Comparison of ENCODE assay signal across 21 mouse cellular contexts in genomic region chr6:87119975-87120374, GRCm38 (mm10). TPM values are rescaled to one million over a fixed set of nuclear protein-coding genes. Genes with fewer than 3 reads are reported as not detected.
A peak's percentile ranks its signal among the peaks of the same experiment; 100 is the strongest.
DNase-seq lines count a peak whose midpoint lies in the region; ATAC-seq and TF ChIP-seq lines count a peak whose summit lies in the region.
"Had no signal": no experiment of that assay in that cellular context is flagged by ENCODE, and none has a peak within 500 bp of the region (broad histone marks: within the 10 kb centered on the region; RNA-seq: fewer than 3 reads in every experiment).

No protein-coding gene starts in this region.

- no peak for DNase-seq in lung, postnatal 14 days
- no peak for DNase-seq in limb, embryonic 10.5 days (ENCODE audit: low spot score)
- no peak for DNase-seq in adrenal gland, postnatal 4 days (ENCODE audit: low spot score in 2 of 2)
- no peak for DNase-seq in kidney, postnatal 10 days
- DNase-seq: adrenal gland, postnatal 25 days; cerebellum, adult 9-10 months had no signal

- no peak overlapping the region for H3K9ac ChIP-seq in lung, embryonic 15.5 days
- no peak overlapping the region for H3K9ac ChIP-seq in stomach, embryonic 14.5 days (replicated peaks; ENCODE audit: low read depth, low read length)
- H3K9ac ChIP-seq: embryonic facial prominence, embryonic 13.5 days; heart, embryonic 15.5 days; hindbrain, embryonic 12.5 days; limb, embryonic 12.5 days; midbrain, embryonic 12.5 days had no signal

- no peak overlapping the region for H3K4me2 ChIP-seq in lung, embryonic 15.5 days
- H3K4me2 ChIP-seq in stomach, embryonic 14.5 days (replicated peaks; ENCODE audit: low read depth, low read length): no peak overlapping the region
- H3K4me2 ChIP-seq: embryonic facial prominence, embryonic 13.5 days; heart, embryonic 15.5 days; hindbrain, embryonic 12.5 days; limb, embryonic 12.5 days; midbrain, embryonic 12.5 days had no signal

- ATAC-seq in lung, embryonic 15.5 days (ENCODE audit: borderline replicate concordance, extremely low read depth, low FRiP score, low TSS enrichment): no peak
- peak; percentile 46; the same call in 1 of the 2 replicates for ATAC-seq in stomach, embryonic 14.5 days (ENCODE audit: insufficient number of reproducible peaks, insufficient read depth, low FRiP score, low read depth)
- ATAC-seq: activated CD4-positive, CD25-positive, alpha-beta regulatory T cell, adult 4 months; inflammation-experienced regulatory T-cells, adult 6 months had no signal

- H3K27me3 ChIP-seq in lung, embryonic 15.5 days: no peaks in the 10 kb centered on the region
- H3K27me3 ChIP-seq in limb, embryonic 10.5 days (ENCODE audit: low read depth, poor library complexity, severe bottlenecking): no peaks in the 10 kb centered on the region
- H3K27me3 ChIP-seq in stomach, embryonic 14.5 days (ENCODE audit: control insufficient read depth, insufficient read depth, low read length): no peaks in the 10 kb centered on the region
- H3K27me3 ChIP-seq: embryonic facial prominence, embryonic 13.5 days; heart, embryonic 15.5 days; hindbrain, embryonic 12.5 days; limb, embryonic 12.5 days; midbrain, embryonic 12.5 days had no signal

- peak overlapping the region; percentile 67; the same call in 1 of the 2 replicates for H3K27ac ChIP-seq in lung, embryonic 15.5 days
- H3K27ac ChIP-seq in bone marrow, adult 2 months (ENCODE audit: control insufficient read depth, insufficient read depth, low read depth, low read length, poor library complexity): peak overlapping the region; percentile 80
- H3K27ac ChIP-seq in limb, embryonic 10.5 days: peak overlapping the region; percentile 42; the same call in 1 of the 2 replicates
- peak overlapping the region; percentile 61; the same call in 1 of the 2 replicates for H3K27ac ChIP-seq in stomach, embryonic 14.5 days (ENCODE audit: low read length)
- H3K27ac ChIP-seq: embryonic facial prominence, embryonic 13.5 days; heart, embryonic 15.5 days; hindbrain, embryonic 12.5 days; kidney, postnatal 0 days; left cerebral cortex, adult 2 months; limb, embryonic 12.5 days; macrophage; midbrain, embryonic 12.5 days had no signal

- no peaks in the 10 kb centered on the region for H3K36me3 ChIP-seq in lung, embryonic 15.5 days
- no peaks in the 10 kb centered on the region for H3K36me3 ChIP-seq in limb, embryonic 10.5 days
- H3K36me3 ChIP-seq in stomach, embryonic 14.5 days (ENCODE audit: control insufficient read depth, insufficient read depth, low read length): no peaks in the 10 kb centered on the region
- H3K36me3 ChIP-seq: embryonic facial prominence, embryonic 13.5 days; heart, embryonic 15.5 days; hindbrain, embryonic 12.5 days; limb, embryonic 12.5 days; midbrain, embryonic 12.5 days had no signal

- no peak for TF ChIP-seq CTCF in bone marrow, adult 2 months (IDR thresholded peaks at IDR 0.05; ENCODE audit: control insufficient read depth, insufficient read depth, low read length)

- peaks cover 9% of the 10 kb centered on the region; the same call in 1 of the 2 replicates for H3K4me1 ChIP-seq in lung, embryonic 15.5 days
- H3K4me1 ChIP-seq in bone marrow, adult 2 months (ENCODE audit: control insufficient read depth, insufficient read depth, low read length): peaks cover 1% of the 10 kb centered on the region; the same call in 1 of the 2 replicates
- H3K4me1 ChIP-seq in limb, embryonic 10.5 days: peaks cover 14% of the 10 kb centered on the region
- H3K4me1 ChIP-seq in stomach, embryonic 14.5 days (ENCODE audit: control insufficient read depth, insufficient read depth, low read length): no peaks in the 10 kb centered on the region
- H3K4me1 ChIP-seq: midbrain, embryonic 12.5 days had no signal

- 31% methylated on average over 4 of the region's 4 CpGs for WGBS in lung, embryonic 15.5 days
- WGBS in bone marrow, adult 2 months: 71% methylated on average over 4 of the region's 4 CpGs
- WGBS in limb, embryonic 10.5 days: 59% methylated on average over 4 of the region's 4 CpGs
- WGBS in stomach, embryonic 14.5 days: 39% methylated on average over 4 of the region's 4 CpGs

- no peak overlapping the region for H3K4me3 ChIP-seq in lung, embryonic 15.5 days
- no peak overlapping the region for H3K4me3 ChIP-seq in bone marrow, adult 2 months (replicated peaks; ENCODE audit: control insufficient read depth, low read depth, low read length)
- no peak overlapping the region for H3K4me3 ChIP-seq in limb, embryonic 10.5 days
- H3K4me3 ChIP-seq in stomach, embryonic 14.5 days (ENCODE audit: low read depth, low read length): no peak overlapping the region
- H3K4me3 ChIP-seq: embryonic facial prominence, embryonic 13.5 days; heart, embryonic 15.5 days; hindbrain, embryonic 12.5 days; left cerebral cortex, adult 2 months; limb, embryonic 12.5 days; midbrain, embryonic 12.5 days had no signal

- TF ChIP-seq POLR2A in bone marrow, adult 2 months (IDR thresholded peaks at IDR 0.05; ENCODE audit: borderline replicate concordance, control insufficient read depth, low read depth, low read length): no peak

- no peaks in the 10 kb centered on the region for H3K9me3 ChIP-seq in lung, embryonic 15.5 days
- H3K9me3 ChIP-seq in limb, embryonic 10.5 days (replicated peaks): no peaks in the 10 kb centered on the region
- H3K9me3 ChIP-seq in stomach, embryonic 14.5 days (ENCODE audit: control insufficient read depth, low read depth, low read length): no peaks in the 10 kb centered on the region; the same call in 1 of the 2 replicates
- H3K9me3 ChIP-seq: embryonic facial prominence, embryonic 13.5 days; heart, embryonic 15.5 days; hindbrain, embryonic 12.5 days; limb, embryonic 12.5 days; midbrain, embryonic 12.5 days had no signal

RNA-seq across cellular contexts. Expression of gene D6Ertd527e, which starts 15.4 kb away (rescaled TPM):
- 0.36 and 0.42 TPM in 2 replicates for polyA plus RNA-seq in lung, embryonic 15.5 days (2015; fragmentation: Nextera tagmentation; extraction: Ambion mirVana)
- not detected in 2 replicates for polyA plus RNA-seq in bone marrow, adult 2 months (2011; ENCODE audit: insufficient read depth, insufficient read length, low replicate concordance, missing spikeins)
- 0.18 and 0.33 TPM in 2 replicates for polyA plus RNA-seq in limb, embryonic 10.5 days (2016; fragmentation: Nextera tagmentation; extraction: Ambion mirVana)
- polyA plus RNA-seq in stomach, embryonic 14.5 days (2014; fragmentation: Nextera tagmentation; extraction: Ambion mirVana): 0.29 and 0.53 TPM in 2 replicates
- total RNA-seq in adrenal gland, postnatal 4 days (2021): under 1 TPM in 1 of 2 experiments, not detected in 1; 0.28 TPM
- total RNA-seq: gastrocnemius, adult 8-10 months; left cerebral cortex, adult 2 months had no signal
- polyA plus RNA-seq: midbrain, embryonic 12.5 days; neural tube, embryonic 14.5 days had no signal
